Mouse (Mus musculus) lung, postnatal 4 days (tissue): ENCODE data around the gene Gfra1.
A peak's percentile ranks its signal among the peaks of the same experiment; 100 is the strongest.

ENCODE experiments used
- DNase-seq, 2 experiments: peaks; one replicate each; pipeline ENCODE4 v3.0.0; 2021

Gfra1 gene

GRCm38 (mm10) chr19:58391796-58392195, 63.9 kb downstream of the Gfra1 start:
- no peak for DNase-seq

GRCm38 (mm10) chr19:58389466-58389865, 66.2 kb downstream of the Gfra1 start:
- no peak for DNase-seq

DNA sequence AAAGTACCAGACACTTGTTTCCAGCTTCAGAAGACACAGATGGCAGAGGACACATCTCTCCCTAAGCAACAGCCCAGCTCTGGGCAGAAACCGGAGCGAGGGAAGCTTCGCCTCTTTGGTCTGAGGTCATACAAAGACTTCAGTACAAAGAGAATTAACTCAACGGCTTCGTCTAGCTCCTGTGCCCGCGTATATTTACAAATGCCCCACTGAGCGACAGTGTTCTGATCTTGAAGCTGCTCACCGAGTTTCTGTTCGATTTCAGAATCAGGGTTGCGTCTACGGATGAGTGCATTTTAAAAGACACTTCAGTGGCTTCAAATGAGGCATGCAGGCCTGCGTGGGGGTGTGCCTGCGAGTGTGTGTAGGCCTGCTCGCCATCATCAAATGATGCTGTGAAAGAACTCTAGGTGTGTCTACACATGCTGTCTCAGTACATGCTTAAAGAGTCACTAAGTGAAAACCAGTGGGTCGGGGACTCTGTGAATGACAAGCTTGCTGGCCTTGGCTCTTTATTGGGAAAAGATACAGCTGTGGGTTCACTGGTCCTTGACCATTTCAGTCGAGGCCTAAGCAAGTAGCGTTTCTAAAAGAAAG, 66.8 kb downstream of the Gfra1 start:
- DNase-seq: no peak

- no peak for DNase-seq
These were observed 72.4 kb downstream of the Gfra1 start for GRCm38 (mm10) chr19:58383273-58383672.

- peak in 1 of 2 experiments; percentile 31 for DNase-seq
These were observed 73.2 kb downstream of the Gfra1 start for GRCm38 (mm10) chr19:58382535-58382934.

- no peak for DNase-seq
These were observed 77.7 kb downstream of the Gfra1 start for GRCm38 (mm10) chr19:58377969-58378368.

- no peak for DNase-seq
These were observed 79.0 kb downstream of the Gfra1 start for GRCm38 (mm10) chr19:58376675-58377102.

DNA sequence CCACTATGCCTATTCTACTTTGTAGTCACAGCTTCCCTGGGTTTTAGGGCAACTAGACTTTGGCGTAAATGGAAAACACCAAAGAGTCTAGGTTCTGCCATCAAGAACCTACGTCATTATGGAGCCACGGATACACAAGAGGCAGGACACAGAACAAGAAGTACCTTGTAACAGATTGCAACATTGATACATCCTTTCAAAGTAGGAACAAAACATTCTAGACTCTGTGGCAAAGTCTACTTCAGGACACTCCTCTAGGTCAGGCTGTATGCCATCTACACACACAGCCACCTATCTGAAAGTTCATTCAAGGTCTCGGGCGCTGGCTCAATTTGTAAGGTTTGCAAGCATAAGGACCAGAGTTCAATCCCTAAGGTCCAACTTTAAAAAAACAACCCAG, 81.1 kb downstream of the Gfra1 start:
- DNase-seq: no peak

DNA sequence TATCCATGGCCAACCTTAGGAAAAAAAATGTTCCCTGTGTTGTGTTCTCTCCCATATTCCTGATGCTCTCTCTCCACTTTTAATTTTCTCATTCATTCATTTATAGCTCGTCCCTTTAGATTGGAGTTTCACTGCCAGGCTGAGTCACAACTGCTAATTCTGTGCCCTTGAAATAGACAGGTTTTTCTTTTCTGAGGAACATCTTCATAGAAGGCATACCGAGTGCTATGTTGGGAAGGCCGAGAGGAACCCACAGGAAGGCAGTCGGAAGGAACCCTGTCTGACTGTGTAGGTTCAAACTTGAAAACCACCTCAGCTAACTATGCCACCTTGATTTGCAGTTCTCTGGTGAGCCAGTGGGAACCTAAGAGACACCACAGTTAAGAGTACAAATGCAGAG, 81.6 kb downstream of the Gfra1 start:
- no peak for DNase-seq

DNA sequence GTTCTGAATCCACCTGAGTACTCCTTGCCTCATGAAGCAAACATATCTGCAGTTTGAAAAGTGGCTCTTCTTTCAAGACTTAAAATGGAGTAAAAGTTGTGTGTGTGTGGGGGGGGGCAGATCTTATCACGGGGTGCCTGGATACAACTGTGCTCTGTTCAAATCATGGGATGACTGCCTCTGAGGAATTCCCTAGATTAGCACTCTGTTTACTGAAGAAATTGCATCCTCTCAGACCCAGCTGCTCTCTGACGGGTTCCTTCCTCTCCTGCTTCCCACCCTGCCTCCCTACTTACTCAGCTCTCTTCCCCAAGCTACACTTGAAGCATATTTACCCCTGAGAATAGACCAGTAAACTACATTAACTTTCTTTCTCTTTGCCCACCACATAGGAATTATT, 87.2 kb downstream of the Gfra1 start:
- no peak for DNase-seq

DNA sequence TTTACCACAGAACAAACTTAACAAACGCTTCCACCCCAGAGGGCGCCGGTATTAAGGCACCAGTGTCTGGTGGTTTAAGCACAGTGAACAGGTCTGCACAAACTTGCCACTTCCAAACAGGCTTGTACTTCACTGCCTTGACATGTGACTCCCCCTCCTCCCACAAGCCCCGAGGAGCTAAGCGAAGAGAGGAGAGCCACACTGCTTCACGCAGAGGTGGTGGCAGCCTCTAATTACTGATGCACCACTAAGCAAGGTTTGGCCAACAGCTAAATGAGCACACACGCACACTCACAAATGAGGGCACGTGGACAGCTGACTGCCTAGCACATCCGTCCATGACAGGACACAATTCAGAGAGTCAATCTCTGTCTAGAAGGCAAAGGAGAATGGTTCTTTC, 91.0 kb downstream of the Gfra1 start:
- no peak for DNase-seq

DNA sequence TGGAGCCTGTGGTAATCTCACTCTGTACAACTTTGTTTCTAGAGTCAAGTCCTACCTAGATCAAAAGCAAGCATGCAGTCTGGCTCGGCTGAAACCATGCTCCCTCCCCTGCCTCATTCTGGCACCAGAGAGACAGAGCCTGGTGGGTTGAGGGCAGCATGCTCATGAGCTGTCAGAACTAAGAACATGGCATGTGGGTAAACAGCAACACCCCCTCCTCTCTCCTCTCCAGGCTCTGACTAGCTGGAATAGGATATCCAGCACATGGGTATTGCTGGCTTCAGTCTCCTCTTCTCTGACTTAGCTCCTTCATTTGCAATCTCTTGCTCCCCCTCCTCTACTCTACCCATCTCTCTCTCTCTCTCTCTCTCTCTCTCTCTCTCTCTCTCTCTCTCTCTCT, 94.7 kb downstream of the Gfra1 start:
- no peak for DNase-seq

GRCm38 (mm10) chr19:58358063-58358462, 97.6 kb downstream of the Gfra1 start:
- DNase-seq: no peak

DNA sequence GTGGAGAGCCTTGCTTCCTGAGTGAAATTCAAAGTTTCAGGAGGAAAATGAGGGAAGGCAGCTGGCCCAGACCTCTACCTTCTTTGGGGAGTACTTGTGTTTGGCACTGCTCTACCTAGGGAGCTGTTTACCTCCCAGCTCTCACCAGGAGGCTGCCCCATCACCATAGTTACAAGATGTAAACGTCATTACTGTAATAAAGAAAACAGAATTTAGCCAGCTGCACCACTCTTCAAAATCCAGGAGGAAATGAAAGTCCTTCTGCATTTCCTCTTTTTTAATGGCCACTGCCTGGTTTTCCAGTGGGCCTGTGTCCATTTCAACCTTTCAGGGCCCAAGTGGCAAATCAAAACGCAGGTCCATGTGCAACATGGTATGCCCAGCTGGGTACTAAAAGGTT, 101.8 kb downstream of the Gfra1 start:
- no peak for DNase-seq

GRCm38 (mm10) chr19:58353260-58353870, 102.3 kb downstream of the Gfra1 start:
- no peak for DNase-seq

GRCm38 (mm10) chr19:58349890-58350408, 105.8 kb downstream of the Gfra1 start:
- DNase-seq: no peak

DNA sequence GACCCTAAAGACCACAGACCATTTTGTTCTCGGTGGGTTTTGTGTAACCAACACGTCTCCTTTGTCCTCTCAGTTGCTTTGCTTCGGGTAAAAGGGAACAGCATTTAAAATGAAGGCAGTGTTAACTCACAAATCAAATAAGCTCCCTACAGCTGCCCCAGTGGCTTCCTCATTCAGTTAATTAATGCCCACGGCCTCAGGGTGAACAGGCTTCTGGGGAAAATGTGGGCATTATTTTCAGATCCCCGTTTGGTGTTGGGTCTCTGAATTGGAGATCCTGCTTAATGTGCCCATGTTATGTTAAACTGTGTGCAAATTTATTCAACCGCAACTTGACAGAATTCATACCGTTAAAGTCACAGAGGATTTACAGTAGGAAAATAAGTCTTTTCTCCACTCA, 110.6 kb downstream of the Gfra1 start:
- no peak for DNase-seq

DNA sequence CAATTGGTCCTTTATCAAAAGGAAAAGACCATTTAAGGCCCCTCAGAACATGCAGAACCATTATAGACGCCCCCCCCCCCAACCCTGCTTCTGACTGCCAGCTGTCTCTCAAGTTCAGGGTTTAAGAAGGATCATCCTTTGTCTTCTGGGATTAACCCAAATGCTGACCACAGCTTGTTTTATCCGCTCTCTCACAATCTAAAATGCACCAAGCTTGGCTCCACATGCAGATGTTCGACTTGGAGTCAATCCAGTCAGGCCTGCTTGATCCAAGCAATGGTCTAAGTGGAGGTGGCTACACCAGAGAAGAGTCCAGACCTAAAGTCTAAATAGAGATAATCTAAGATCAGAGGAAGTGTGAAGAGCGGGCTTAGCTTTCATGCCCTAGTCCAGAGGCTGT, 114.4 kb downstream of the Gfra1 start:
- no peak for DNase-seq

- no peak for DNase-seq
These were observed 115.5 kb downstream of the Gfra1 start for GRCm38 (mm10) chr19:58340221-58340620.

- no peak for DNase-seq
These were observed 118.9 kb downstream of the Gfra1 start for GRCm38 (mm10) chr19:58336802-58337201.

- DNase-seq: no peak
These were observed 119.9 kb downstream of the Gfra1 start for GRCm38 (mm10) chr19:58335585-58336530.

- no peak for DNase-seq
These were observed 126.4 kb downstream of the Gfra1 start for GRCm38 (mm10) chr19:58329305-58329704.

DNA sequence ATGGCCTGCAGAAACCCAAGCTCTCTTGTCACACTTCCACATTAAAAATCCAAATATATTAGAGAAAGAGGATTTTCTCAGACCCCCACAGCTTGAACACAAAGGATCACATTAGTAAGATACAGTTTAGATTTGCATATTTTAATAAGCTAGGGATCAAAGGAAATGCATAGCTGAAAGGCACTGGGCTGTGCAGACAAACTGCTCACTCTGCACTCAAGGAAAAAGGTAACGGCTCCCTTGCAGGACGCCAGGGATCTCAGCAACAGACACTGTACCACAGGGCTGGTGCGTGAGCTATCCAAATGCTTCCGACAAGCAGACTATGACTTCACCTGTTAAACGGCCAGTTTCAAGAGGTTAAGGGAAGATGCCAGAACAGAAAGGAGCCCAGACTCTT, 127.7 kb downstream of the Gfra1 start:
- no peak for DNase-seq

GRCm38 (mm10) chr19:58316474-58316873, 139.2 kb downstream of the Gfra1 start:
- DNase-seq: no peak
